Mouse (Mus musculus) hindbrain, embryonic 11.5 days (tissue): Measurements from ENCODE around the gene Rad9a. TPM values are rescaled to one million over a fixed set of nuclear protein-coding genes. Genes with fewer than 3 reads are reported as not detected.
A peak's percentile ranks its signal among the peaks of the same experiment; 100 is the strongest.

Experiments used
- ATAC-seq: fragments of 200-750 bp; cut with Nextera tagmentation; 2 replicates; pipeline ENCODE4 v1.8.0; 2017; ENCODE audit warnings: mild to moderate bottlenecking, moderate TSS enrichment, moderate library complexity; ENCODE audit not compliant: low FRiP score
- DNase-seq: peaks from one replicate; pipeline ENCODE4 v3.0.0-alpha.2; 2015; ENCODE audit warnings: low spot score
- H3K27ac ChIP-seq: fragments of 300-500 bp; sonication (generic); 2 replicates; pipeline ENCODE4 v1.5.1; 2014; ENCODE audit warnings: mild to moderate bottlenecking, low read depth, low read length
- H3K27me3 ChIP-seq: fragments of 300-500 bp; sonication (generic); 2 replicates; pipeline ENCODE4 v1.6.1; 2014; ENCODE audit warnings: mild to moderate bottlenecking, low read length, moderate library complexity, mixed read lengths; ENCODE audit not compliant: control insufficient read depth, insufficient read depth
- H3K36me3 ChIP-seq: fragments of 300-500 bp; sonication (generic); 2 replicates; pipeline ENCODE4 v1.6.1; 2014; ENCODE audit warnings: mild to moderate bottlenecking, low read length, moderate library complexity, mixed read lengths; ENCODE audit not compliant: control insufficient read depth, insufficient read depth
- H3K4me1 ChIP-seq: fragments of 300-500 bp; sonication (generic); replicated peaks from 2 replicates; pipeline ENCODE4 v1.6.1; 2014; ENCODE audit warnings: low read length, mixed read lengths; ENCODE audit not compliant: control insufficient read depth, insufficient read depth
- H3K4me2 ChIP-seq: fragments of 300-500 bp; sonication (generic); replicated peaks from 2 replicates; pipeline ENCODE4 v1.6.1; 2014; ENCODE audit warnings: mild to moderate bottlenecking, low read depth, low read length
- H3K4me3 ChIP-seq: fragments of 300-500 bp; sonication (generic); 2 replicates; pipeline ENCODE4 v1.5.1; 2014; ENCODE audit warnings: low read depth, low read length
- H3K9ac ChIP-seq: fragments of 300-500 bp; sonication (generic); 2 replicates; pipeline ENCODE4 v1.6.1; 2014; ENCODE audit warnings: low read depth, low read length
- H3K9me3 ChIP-seq: fragments of 300-500 bp; sonication (generic); 2 replicates; pipeline ENCODE4 v1.6.1; 2016; ENCODE audit warnings: low read length; ENCODE audit not compliant: control insufficient read depth
- WGBS: fragments of 180-500 bp; shearing (Covaris S2); extraction: QIAGEN DNeasy Blood & Tissue Kit; methylation state at CpG from one replicate; pipeline ENCODE4 v1.1.7; 2014; 5-methylcytosine and 5-hydroxymethylcytosine counted together
- polyA plus RNA-seq: library from polyadenylated mRNA; unstranded; fragments of >200 nt; fragmentation: Nextera tagmentation; extraction: Ambion mirVana; gene quantifications from 2 replicates; pipeline ENCODE4 v1.2.1, GENCODE M21; 2014

The Rad9a gene
- polyA plus RNA-seq, 1 experiment from 2014 or later: 42.1 TPM

DNA sequence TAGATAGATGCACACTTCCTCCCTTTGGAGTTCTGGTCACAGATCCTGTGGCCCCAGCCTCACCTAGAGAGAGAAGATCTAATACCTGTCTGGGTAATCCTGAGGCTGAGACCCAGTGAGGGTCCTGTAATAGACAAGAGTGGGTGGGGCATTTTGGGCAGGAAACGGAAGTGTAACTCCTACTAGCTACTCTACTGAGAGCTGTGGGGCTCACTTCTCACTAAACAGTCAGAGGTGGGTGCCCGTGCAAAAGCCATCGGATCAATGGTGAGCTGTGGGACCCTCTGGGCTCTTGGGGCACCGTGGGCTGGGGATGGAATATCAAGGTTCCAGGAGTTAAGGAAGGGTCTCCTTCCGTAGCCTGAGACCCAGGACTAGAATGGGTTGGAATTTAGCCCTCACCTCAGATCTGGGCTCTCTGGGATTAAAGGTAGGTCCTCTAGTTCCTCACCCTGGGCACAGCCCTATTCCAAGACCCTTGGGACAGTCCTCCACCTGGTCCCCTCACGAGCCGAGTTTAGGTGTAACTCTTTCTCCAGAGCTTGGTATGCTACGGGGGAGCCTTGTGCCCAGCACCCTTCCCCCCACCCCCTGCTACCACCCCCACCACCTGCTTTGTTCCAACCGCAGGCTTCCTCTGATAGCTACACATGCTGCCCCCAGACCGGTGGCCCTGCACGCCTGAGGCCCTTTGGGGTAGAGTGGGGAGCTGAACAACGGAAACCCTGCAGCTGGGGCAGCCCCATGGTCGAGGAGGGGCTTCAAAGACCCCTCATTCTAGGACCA lies 46.8 kb downstream of the Rad9a start:
- Histone ChIP-seq H3K27me3 (no peaks in the 10 kb centered on the region), H3K36me3 (0 out of 2 replicates have a peak, but pooled peaks cover 8% of the 10 kb centered on the region), H3K9me3 (no peaks in the 10 kb centered on the region), H3K4me1 (no peaks in the 10 kb centered on the region), H3K4me2 (no peak overlapping the region), H3K4me3 (no peak overlapping the region), H3K27ac (no peak overlapping the region), H3K9ac (no peak overlapping the region)
- ATAC-seq (no peak), DNase-seq (no peak)
- WGBS: 82% methylated on average over 13 of the region's 13 CpGs

DNA sequence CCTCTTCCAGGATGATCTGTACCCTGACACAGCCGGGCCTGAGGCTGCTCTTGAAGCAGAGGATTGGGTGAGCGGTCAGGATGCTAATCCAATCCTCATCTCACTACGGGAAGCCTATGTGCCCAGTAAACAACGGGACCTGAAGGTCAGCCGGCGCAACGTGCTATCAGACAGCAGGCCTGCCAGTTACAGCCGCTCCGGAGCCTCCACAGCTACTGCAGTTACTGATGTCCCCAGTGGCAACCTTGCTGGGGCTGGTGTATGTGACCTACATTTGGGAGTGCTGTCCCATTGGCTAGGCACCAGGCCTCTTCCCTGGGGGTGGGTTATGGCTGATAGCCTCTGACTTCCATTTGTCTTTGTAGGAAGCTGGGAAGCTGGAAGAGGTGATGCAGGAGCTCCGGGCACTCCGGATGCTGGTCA lies 48.2 kb downstream of the Rad9a start, which contains the start of gene Ptprcap:
Gene Ptprcap (plus strand): TSS at position 373 of the 423 bp plus-strand sequence.
- Histone ChIP-seq H3K27ac (no peak within 1 kb of the TSS), H3K4me1 (peaks cover 6% of the 10 kb centered on the region), H3K4me3 (no peak within 1 kb of the TSS), H3K9me3 (no peaks in the 10 kb centered on the region), H3K9ac (0 out of 2 replicates have a peak within 1 kb of the TSS, but pooled peaks have one; percentile 7), H3K4me2 (no peak within 1 kb of the TSS), H3K27me3 (no peaks in the 10 kb centered on the region), H3K36me3 (0 out of 2 replicates have a peak, but pooled peaks cover 4% of the 10 kb centered on the region)
- ATAC-seq (no peak), DNase-seq (no peak)
- WGBS: 80% methylated on average over 11 of the region's 11 CpGs

DNA sequence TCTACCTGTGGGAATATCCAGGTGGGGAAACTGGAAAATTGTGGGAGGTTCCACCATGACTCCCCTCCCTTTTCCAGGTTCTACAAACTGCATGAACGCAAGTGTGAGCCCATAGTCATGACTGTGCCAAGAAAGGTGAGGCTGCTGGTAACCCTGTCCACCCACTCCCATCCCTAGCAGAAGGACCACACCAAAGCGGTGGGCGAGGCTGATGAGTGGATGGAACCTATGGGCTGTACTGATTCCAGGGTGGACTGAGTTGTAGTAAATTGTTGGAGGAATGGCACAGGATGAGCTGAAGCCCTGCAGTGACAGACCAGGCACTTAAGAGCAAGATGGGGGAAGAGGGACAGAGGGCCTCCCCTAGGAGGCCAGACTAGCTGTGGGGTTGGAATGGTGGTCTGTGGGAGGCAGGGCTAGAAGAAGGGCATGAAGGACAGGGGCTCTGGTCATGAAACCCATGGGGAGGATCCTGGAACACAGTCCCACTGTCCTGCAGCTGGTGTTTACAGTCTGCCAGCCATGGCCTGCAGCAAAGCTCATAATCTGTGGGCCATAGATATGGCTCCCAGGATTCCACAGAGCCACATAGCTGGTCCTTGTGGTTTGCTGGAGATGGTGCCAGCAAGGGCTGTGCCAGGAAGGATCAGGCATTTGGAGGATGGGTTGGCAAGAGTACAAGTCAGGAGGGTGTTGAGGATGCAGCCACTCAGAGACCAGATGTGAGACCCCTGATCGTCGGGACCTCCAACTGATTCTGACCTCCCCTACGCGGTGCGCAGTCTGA lies 48.8 kb downstream of the Rad9a start:
- Histone ChIP-seq H3K36me3 (0 out of 2 replicates have a peak, but pooled peaks cover 4% of the 10 kb centered on the region), H3K27ac (no peak overlapping the region), H3K4me2 (no peak overlapping the region), H3K4me3 (no peak overlapping the region), H3K27me3 (no peaks in the 10 kb centered on the region), H3K9me3 (no peaks in the 10 kb centered on the region), H3K4me1 (peaks cover 8% of the 10 kb centered on the region), H3K9ac (no peak overlapping the region)
- DNase-seq (no peak), ATAC-seq (no peak)
- 91% methylated on average over 8 of the region's 8 CpGs for WGBS

DNA sequence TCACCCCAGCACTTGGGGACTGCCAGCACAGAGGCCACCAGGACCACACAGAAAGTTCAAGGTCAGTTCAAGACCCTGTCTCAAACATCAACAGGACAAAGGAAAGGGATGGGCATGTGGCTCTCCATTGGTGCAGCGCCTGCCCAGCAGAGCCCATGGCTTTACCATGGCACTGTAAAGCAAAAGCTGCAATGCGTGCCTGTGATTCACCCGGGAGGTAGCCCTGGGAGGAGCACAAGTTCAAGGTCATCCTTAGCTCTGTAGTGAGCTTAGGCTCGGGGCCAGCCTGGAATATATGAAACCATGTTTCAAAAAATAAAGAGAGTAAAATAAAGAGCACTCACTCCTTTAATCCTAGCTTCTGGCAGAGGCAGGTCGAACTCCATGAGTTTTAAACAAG lies 49.6 kb downstream of the Rad9a start:
- WGBS: 90% methylated on average over 5 of the region's 5 CpGs
- Histone ChIP-seq H3K9me3 (no peaks in the 10 kb centered on the region), H3K9ac (no peak overlapping the region), H3K27ac (no peak overlapping the region), H3K4me1 (peaks cover 8% of the 10 kb centered on the region), H3K4me2 (no peak overlapping the region), H3K27me3 (no peaks in the 10 kb centered on the region), H3K36me3 (0 out of 2 replicates have a peak, but pooled peaks cover 4% of the 10 kb centered on the region), H3K4me3 (no peak overlapping the region)
- no peak for DNase-seq
- ATAC-seq: no peak

DNA sequence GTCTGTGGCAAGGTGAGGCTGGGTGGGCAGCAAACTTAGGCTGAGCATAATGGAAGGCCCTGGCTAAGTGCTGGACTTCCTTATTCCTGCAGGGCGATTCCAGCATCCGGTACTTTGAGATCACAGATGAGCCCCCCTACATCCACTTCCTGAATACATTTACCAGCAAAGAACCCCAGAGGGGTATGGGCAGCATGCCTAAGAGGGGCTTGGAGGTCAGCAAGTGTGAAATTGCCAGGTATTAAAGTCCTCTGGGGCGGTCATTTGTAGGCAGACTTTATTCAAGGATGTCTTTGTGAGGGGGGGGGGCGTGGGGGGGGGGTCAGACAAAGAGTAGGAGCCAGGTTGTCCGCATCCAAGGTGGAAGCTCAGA lies 50.0 kb downstream of the Rad9a start:
- no peak overlapping the region for H3K27ac ChIP-seq
- DNase-seq (no peak), ATAC-seq (no peak)
- H3K36me3 ChIP-seq: 0 out of 2 replicates have a peak, but pooled peaks cover 4% of the 10 kb centered on the region
- H3K9me3 ChIP-seq: no peaks in the 10 kb centered on the region
- H3K9ac ChIP-seq: no peak overlapping the region
- WGBS: 91% methylated on average over 3 of the region's 5 CpGs
- no peaks in the 10 kb centered on the region for H3K27me3 ChIP-seq
- peaks cover 8% of the 10 kb centered on the region for H3K4me1 ChIP-seq
- no peak overlapping the region for H3K4me3 ChIP-seq
- no peak overlapping the region for H3K4me2 ChIP-seq

DNA sequence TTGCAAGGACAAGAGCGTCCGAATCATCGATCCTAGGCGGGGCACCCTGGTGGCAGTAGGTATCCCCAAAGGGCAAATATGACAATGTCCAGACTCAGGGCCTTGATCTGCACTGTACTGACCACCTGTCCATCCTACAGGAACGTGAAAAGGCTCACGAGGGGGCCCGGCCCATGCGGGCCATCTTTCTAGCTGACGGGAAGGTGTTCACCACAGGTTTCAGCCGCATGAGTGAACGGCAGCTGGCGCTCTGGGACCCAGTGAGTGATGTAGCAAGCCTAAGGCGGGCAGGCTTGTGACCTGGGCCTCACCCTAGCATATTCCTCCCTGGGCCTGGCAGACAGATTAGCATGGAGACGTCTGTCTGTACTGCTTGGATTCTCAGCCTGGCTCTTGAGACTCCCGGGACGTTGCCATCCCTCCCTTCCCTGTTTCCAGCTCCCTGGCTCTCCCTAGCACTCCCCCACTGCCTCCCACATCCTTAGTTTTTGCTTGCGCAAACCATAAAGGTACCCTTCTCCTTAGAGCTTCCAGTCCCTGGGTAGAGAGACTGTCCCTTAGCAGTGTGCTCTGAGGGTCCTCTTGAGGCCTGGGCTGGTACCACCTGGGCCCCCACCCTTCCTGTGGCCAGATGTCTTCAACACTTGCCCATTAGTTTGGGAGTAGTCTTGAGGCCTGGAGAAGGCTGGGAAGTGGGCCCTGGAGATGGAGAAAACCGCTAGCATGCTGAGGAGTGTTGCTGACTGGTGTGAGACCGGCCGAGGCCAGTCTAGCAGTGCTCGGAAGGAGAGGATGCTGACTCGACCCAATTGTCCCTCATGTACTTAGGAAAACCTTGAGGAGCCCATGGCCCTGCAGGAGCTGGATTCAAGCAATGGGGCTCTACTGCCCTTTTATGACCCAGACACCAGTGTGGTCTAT lies 50.6 kb downstream of the Rad9a start:
- Histone ChIP-seq H3K4me2 (no peak overlapping the region), H3K36me3 (0 out of 2 replicates have a peak, but pooled peaks cover 2% of the 10 kb centered on the region), H3K9ac (no peak overlapping the region), H3K9me3 (no peaks in the 10 kb centered on the region), H3K4me3 (no peak overlapping the region), H3K27me3 (no peaks in the 10 kb centered on the region), H3K4me1 (peaks cover 8% of the 10 kb centered on the region), H3K27ac (no peak overlapping the region)
- ATAC-seq: no peak
- DNase-seq: no peak
- WGBS: 93% methylated on average over 22 of the region's 22 CpGs

DNA sequence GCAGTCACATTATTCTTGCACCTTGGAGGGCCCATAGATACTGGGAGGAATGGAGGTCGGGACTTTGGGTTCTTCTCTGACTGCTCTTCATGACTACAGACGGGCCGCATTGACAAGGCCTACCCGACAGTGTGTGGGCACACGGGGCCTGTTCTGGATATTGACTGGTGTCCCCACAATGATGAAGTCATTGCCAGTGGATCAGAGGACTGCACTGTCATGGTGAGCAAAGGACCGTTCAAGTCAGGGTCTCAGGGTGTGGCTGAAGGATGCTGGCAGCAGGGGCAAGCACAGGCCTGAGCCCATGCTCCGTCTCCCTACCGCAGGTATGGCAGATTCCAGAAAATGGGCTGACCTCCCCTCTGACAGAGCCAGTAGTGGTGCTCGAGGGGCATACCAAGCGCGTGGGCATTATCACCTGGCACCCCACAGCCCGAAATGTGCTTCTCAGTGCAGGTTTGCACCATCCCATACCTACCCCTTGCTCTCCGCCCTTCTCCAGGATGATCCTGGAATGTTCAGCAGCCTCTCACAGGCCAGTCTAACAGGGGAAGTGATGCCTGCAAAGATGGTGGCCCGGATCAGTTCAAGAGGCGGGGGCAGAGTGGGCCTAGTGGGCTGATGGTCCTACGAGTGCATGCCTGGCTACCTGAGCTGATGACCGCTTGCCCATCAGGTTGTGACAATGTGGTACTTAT lies 51.5 kb downstream of the Rad9a start:
- 0 out of 2 replicates have a peak, but pooled peaks cover 2% of the 10 kb centered on the region for H3K36me3 ChIP-seq
- H3K4me1 ChIP-seq: peaks cover 8% of the 10 kb centered on the region
- DNase-seq (no peak), ATAC-seq (no peak)
- no peak overlapping the region for H3K4me2 ChIP-seq
- H3K27me3 ChIP-seq: no peaks in the 10 kb centered on the region
- H3K9ac ChIP-seq: no peak overlapping the region
- WGBS: 95% methylated on average over 17 of the region's 17 CpGs
- no peaks in the 10 kb centered on the region for H3K9me3 ChIP-seq
- no peak overlapping the region for H3K4me3 ChIP-seq
- H3K27ac ChIP-seq: no peak overlapping the region

DNA sequence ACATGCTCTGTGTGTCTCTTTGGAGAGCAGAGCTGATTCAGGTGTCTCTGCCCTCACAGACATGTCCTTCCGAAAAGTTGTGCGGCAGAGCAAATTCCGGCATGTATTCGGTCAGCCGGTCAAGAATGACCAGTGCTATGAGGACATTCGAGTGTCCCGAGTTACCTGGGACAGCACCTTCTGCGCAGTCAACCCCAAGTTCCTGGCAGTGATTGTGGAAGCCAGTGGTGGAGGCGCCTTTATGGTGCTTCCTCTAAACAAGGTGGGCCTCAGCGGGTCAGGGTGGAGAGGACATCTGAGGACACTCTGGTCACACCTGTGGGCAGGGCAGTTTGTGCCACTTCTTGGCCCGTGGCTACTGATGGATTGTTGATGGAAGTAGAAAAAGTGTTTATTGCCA lies 52.2 kb downstream of the Rad9a start:
- H3K4me2 ChIP-seq: peak overlapping the region; percentile 84
- no peak overlapping the region for H3K27ac ChIP-seq
- H3K9ac ChIP-seq: peak overlapping the region; percentile 66
- DNase-seq: no peak
- peak overlapping the region; percentile 63 for H3K4me3 ChIP-seq
- no peak for ATAC-seq
- H3K4me1 ChIP-seq: peaks cover 8% of the 10 kb centered on the region
- WGBS: 92% methylated on average over 11 of the region's 11 CpGs
- no peaks in the 10 kb centered on the region for H3K9me3 ChIP-seq
- 0 out of 2 replicates have a peak, but pooled peaks cover 2% of the 10 kb centered on the region for H3K36me3 ChIP-seq
- no peaks in the 10 kb centered on the region for H3K27me3 ChIP-seq
